Mouse (Mus musculus) natural killer cell, adult 2 months (primary cell): ENCODE measurements around the gene Lrpap1.

Experiments
- DNase-seq, 2 experiments: peaks; one replicate each; pipeline ENCODE4 v3.0.0; 2022; ENCODE audit warnings: low spot score in 2 of 2

The Lrpap1 gene

DNA sequence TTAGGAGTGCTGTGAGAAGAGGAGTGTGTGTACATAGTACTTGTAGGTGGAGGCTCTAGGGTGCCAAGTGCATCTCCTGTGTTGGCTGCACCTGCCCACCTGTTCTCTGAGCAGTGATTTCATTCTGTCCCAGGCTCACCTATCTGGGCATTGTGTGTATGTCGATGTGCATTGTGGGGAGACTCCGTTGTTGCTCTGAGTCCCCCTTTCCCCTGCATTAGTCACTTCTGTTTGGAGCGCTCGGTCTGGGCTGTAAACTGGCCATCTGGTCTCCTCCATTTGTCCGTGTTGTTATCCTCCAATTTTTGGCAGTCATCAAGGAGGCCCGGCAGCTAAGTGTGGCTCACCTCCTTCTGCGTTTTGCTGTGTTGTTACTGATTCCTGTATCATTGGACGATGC is 14.5 kb upstream of the Lrpap1 start:
- DNase-seq, result no peak

- DNase-seq, result no peak
Observed at GRCm38 (mm10) chr5:35118418-35118817, 12.9 kb upstream of the Lrpap1 start.

GRCm38 (mm10) chr5:35117633-35118032 is 12.1 kb upstream of the Lrpap1 start:
- no peak for DNase-seq

GRCm38 (mm10) chr5:35116002-35116401 is 10.4 kb upstream of the Lrpap1 start:
- no peak for DNase-seq

DNA sequence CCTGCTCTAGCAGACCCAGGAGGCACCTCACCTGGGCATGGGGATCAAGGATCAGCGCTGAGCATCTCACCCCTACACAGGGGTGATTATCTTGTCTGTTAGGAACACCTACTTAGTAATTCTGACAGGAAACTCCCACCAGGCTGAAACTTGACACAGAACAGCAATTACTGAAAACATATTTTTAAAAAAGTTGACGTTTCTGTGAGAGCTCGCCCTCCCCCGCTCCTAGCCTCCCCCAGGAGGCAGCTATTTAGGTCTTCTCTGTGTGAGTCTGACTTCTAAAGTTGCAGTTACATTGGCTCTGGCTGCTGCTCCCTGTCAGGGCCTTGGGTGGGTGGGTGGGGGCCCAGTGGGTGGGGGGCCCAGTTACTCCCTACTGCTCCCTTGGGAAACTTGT is 6.9 kb upstream of the Lrpap1 start:
- no peak for DNase-seq

DNA sequence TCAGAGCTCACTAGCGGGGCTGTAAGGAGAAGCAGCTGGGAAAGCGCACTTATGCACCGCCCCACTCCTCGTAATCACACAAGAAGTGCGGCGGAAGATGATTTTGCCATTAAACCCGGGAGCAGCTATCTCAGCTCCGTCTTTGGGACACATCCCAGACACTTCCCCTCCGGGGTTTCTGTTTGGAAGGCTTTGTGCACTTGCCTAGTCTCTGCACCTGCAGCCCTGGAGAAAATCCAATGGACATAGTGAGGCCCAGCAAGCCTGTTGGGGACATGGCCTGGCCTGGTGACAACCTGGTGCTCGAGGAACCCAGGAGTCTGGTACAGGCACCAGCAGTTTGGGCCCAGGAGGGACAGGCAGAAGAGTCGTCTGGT is 344 bp upstream of the Lrpap1 start:
- DNase-seq, result no peak

GRCm38 (mm10) chr5:35104183-35104959 is 1.2 kb downstream of the Lrpap1 start:
- DNase-seq, result no peak

DNA sequence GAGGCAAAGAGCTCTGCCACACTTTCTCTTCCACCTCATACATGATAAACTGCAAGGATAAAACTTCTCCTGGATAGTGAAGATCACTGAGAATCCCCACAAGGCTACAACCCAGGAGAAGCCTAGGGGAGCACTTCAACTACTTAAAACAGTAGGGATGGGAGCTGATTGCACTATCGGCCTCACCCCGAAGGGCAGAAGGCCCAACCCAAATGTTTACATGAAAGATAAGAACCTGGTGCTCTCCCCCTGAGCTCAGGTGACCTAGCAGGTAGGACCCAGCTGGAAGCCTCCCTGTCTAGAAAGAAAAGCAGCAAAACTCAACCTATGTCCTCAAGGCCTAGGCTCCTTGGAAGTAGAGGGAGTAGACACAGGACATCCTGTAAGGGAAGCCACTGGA is 2.0 kb downstream of the Lrpap1 start:
- DNase-seq, result no peak

DNA sequence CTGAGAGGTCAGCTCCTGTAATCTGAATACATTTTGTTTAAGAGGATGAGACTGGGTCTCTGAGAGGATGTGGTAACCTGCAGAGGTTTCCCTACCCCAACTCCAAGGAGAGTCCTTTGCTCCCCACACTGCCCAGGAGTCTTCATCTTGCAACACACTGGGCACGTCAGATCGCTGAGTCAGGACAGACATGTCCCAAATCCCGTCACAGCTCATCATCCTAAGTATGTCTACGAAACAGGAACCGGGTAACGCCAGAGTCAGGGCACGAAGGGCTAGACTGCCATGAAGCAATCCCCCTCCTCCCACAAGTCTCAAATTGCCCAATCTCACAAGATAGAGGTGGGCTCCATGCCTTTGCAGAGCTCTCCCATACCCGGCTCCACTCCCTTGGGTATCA is 2.5 kb downstream of the Lrpap1 start:
- no peak for DNase-seq

DNA sequence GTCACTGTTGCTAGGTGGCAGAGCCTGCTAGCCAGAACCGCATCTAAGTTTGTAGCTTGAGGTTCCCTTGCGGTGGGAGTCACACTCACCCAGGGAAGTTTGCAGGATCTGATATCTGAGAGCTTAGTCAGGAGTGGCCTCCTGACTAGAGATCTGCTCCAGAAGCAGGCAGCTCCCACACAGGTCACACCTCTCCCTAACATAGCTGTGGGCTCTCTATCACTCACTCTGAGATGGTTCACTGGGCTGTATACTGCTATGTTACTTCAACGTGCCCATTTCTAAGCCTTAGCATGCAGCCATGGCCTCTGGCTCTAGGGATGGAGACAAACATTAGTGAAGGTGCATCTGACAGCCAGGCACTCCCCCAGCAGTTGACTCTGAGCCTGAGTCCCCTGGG is 13.9 kb downstream of the Lrpap1 start:
- no peak for DNase-seq

- DNase-seq, result no peak
Observed at GRCm38 (mm10) chr5:35089614-35089963, 16.0 kb downstream of the Lrpap1 start.

DNA sequence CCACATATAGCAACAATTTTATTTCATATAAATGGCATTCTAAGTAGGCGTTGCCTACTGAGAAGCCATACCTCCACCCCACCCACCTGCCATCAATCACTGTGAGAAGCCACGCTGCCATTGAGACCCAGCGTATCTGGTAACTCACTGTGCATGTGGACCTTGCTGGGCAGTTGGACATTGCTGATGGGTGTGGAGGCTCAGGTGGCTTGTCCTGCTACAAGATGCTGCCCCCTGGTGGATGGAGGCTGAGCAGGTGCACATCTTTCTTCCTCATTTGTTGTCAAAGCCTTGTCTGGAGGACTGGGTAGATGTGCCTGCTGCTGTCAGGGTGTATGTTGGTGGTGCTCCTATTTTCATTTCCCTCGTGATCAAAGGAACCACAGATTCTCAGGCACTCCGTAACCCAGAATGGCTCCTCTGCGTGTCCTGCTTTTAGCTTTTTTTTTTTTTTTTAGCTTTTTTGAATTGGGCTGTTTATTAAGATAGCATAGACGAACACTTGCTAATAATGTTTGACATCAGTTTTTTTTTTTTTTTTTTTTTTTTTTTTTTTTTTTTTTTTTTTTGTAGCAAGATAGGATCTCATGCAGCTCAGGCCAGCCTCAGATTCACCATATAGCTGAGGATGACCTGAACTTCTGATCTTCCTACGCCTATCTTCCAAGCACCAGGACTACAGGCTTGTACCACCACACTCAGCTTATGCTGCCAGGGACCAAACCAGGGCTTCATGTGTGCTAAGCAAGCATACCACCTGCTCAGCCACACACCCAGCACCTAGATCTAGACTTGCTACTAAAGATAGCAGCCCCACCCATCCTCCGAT is 16.6 kb downstream of the Lrpap1 start:
- peak; percentile 51 to 60 for DNase-seq

DNA sequence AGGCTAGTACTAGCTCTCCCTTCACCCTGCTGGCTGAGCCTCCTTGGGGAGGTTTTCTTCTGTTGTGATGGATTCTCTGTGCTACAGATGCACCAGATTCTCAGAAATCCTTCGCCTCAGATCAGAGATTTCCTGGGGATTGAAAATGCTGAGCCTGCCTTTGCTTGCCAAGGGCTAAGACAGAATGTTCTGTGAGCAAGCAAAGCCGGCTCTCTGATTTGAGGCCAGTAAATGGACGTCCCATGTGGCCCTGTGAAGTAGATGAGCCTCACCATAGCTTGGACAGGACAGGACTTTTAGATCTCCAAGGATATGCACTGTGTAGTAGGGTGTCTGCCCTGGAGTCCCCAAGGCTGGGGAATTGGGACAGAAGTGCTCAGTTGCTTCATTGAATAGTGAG is 20.7 kb downstream of the Lrpap1 start:
- no peak for DNase-seq

GRCm38 (mm10) chr5:35079101-35079500 is 26.5 kb downstream of the Lrpap1 start:
- DNase-seq, result no peak

- DNase-seq, result no peak
Observed at GRCm38 (mm10) chr5:35076369-35076768, 29.2 kb downstream of the Lrpap1 start.

GRCm38 (mm10) chr5:35073992-35074391 is 31.6 kb downstream of the Lrpap1 start:
- no peak for DNase-seq

GRCm38 (mm10) chr5:35073235-35073634 is 32.3 kb downstream of the Lrpap1 start:
- DNase-seq, result no peak

GRCm38 (mm10) chr5:35071855-35072254 is 33.7 kb downstream of the Lrpap1 start:
- DNase-seq, result no peak

GRCm38 (mm10) chr5:35070953-35071352 is 34.6 kb downstream of the Lrpap1 start:
- no peak for DNase-seq

- no peak for DNase-seq
Observed at GRCm38 (mm10) chr5:35070314-35070713, 35.3 kb downstream of the Lrpap1 start.

GRCm38 (mm10) chr5:35069841-35070240 is 35.7 kb downstream of the Lrpap1 start:
- no peak for DNase-seq

GRCm38 (mm10) chr5:35060098-35060497 is 45.5 kb downstream of the Lrpap1 start:
- DNase-seq, result no peak

- DNase-seq, result no peak
Observed at GRCm38 (mm10) chr5:35058216-35058615, 47.4 kb downstream of the Lrpap1 start.
